Mouse (Mus musculus): Measurements from ENCODE around the gene Unc5c.

The Unc5c gene

DNA sequence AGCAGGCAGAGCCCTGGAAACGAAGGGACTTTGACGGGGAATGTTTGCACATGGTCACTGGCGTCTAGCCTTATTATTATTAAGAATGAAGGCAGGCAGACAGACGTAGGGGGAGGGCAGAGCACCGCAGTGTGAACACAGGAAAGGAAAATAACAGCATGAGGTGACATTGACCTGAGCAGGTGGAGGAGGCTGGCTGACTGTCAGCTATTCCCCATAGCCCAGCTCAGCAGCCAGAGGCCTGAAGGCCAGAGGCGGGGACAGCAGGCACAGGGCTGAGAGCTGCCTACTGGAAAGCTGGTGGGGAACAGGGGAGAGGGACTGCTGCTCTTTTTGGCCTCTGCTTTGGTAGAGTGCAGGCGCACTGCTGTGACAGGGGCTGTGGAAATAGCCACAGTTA is 345.9 kb downstream of the Unc5c start:
- no peak for DNase-seq (ENCODE audit: low spot score in 2 of 2)

GRCm38 (mm10) chr3:141811348-141811747 is 346.3 kb downstream of the Unc5c start:
- no peak for DNase-seq (ENCODE audit: low spot score in 2 of 2)

GRCm38 (mm10) chr3:141814776-141815175 is 349.8 kb downstream of the Unc5c start:
- no peak for DNase-seq (ENCODE audit: low spot score in 2 of 2)

DNA sequence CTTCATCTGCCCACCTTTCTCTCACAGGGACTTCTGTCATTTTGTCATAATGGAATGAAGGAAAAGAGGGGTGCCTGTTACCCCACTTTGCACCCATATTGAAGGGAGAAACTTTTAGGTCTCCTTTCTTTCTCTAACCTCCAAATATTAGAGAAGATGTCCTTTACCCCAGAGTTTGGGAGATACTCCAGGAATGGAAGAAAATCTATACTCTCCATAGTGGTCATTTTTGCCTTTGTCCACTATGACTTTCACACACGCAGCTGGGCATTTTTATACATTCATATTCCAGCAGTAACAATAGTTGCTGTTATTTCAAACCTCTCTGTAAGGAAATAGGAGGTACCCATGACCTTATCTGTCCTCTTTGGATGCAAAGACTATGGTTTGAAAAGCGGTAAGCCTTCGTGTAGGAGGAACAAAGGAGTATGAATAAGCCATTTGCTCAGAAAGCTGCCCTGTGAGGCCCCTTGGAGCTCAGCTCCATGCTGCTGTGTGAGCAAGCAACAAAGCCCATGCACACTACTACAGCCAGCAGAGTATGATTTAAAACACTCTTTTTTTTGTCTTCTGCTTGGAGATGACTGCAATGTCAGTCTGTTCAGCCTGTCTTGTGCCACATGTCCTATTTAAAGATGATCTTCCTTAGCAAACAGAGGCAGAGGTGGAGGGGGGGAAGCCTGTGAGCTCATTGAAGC is 353.7 kb downstream of the Unc5c start:
- peak in 1 of 2 experiments; percentile 12 for DNase-seq (ENCODE audit: low spot score in 2 of 2)

DNA sequence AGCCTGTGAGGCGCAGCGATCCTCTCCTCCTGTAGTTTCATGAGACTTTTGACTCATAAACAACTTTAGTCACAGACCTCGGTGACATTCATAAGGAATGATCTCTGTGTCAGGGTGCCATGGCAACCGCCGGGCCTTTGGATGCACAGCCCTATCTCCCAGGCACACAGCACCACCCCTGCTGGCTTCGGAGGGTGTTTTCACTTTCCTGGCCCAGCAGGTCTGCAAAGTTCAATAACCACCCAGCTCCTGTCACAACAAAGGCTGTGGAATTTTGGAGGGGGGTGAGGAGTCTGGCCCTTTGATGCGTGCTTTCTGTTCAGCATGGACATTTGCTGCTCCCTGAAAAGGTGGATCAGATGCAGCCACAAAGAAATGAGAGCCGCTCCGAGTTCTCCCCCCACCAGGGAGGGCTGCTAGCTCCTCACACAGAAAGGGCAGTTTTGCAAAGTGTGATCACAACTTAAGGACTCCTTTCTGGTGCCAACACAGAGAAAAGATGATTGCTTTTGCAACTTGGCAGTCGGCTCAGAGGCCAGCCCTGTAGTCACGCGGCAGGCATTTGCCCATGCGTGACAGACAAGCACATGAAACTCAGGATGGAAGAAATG is 354.4 kb downstream of the Unc5c start:
- DNase-seq (ENCODE audit: low spot score in 2 of 2) = peak; percentile 35

DNA sequence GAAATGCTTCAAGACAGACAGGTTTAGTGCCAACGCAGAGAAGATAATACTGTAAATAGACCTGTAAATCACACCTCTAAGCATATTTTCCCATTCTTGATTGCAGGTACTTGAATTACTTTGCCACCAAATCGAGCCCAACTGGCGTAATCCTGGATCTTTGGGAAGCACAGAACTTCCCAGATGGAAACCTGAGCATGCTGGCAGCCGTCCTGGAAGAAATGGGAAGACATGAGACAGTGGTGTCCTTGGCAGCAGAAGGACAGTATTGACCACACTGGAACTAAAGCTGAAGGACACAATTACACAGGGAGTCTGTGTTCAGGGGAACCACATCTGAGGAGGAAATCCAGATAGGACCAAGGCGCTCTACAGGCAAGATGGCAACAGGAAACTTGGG is 363.3 kb downstream of the Unc5c start:
- DNase-seq (ENCODE audit: low spot score in 2 of 2) = no peak

GRCm38 (mm10) chr3:141831135-141831534 is 366.1 kb downstream of the Unc5c start:
- peak; percentile 49 to 56 for DNase-seq (ENCODE audit: low spot score in 2 of 2)

DNA sequence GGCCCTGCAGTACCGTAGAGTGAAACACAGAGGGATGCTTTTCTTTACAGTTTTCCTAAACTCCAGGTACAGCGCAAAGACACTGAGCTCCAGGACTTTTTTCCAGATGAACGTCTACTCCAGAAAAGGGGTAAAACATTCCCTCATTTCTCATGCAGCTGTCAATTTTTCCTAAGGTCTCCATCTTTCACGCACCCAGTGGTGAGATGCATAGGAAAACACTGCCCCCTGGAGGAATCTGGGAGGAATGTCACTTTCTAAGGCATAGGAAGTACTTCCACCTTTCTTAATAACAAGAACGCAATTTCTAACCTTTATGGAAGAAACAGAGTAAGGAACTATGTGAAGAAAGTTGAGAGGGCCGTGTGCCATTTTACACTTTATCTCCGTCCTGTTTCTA is 373.8 kb downstream of the Unc5c start:
- DNase-seq (ENCODE audit: low spot score in 2 of 2) = peak in 1 of 2 experiments; percentile 15

- no peak for DNase-seq (ENCODE audit: low spot score in 2 of 2)
Measured at GRCm38 (mm10) chr3:141849206-141849605, 384.2 kb downstream of the Unc5c start.

DNA sequence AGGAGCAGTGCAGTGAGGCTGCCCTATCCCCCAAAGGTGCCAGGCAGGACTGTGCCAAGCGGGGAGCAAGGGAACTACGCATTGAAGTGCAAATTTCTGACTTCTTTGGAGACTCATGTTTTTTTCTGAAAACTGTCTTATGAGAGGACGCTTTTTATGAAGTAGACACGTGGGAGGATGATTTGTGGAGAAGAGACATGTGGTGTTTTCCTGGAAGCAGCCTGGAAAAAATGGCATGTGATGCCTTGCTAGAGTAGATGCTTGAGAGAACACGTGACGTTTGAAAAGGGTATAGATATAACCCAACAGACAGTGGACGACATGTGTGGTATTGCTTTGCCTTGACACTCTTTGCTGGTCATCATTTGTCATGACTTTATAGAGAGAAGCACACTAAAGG is 385.1 kb downstream of the Unc5c start:
- no peak for DNase-seq (ENCODE audit: low spot score in 2 of 2)

- DNase-seq (ENCODE audit: low spot score in 2 of 2) = no peak
Measured at GRCm38 (mm10) chr3:141854339-141854738, 389.3 kb downstream of the Unc5c start.

DNA sequence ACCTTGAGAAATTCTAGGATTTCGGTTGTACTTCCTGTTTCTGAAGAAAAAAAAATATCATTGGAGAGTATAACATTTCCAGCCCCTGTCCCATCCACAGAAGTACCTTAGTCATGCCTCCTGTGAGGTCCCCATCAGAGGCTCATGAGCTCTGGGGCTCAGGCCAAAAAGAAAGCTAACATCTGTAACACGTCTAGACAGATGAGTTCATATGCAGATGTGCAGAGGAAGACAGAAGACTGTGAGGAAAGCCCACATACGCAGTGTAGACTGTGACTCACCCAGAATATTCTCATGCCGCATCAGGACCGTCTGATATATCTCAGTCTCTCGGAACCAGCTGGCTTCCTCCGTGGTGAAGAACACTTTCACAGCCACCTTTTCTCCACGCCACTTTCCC is 392.1 kb downstream of the Unc5c start:
- DNase-seq (ENCODE audit: low spot score in 2 of 2) = no peak

- DNase-seq (ENCODE audit: low spot score in 2 of 2) = peak; percentile 22 to 28
Measured at GRCm38 (mm10) chr3:141862816-141863461, 397.9 kb downstream of the Unc5c start.

- no peak for DNase-seq (ENCODE audit: low spot score in 2 of 2)
Measured at GRCm38 (mm10) chr3:141871805-141872204, 406.8 kb downstream of the Unc5c start.

GRCm38 (mm10) chr3:141872337-141873042 is 407.5 kb downstream of the Unc5c start:
- DNase-seq (ENCODE audit: low spot score in 2 of 2) = no peak

- DNase-seq (ENCODE audit: low spot score in 2 of 2) = no peak
Measured at GRCm38 (mm10) chr3:141882496-141882895, 417.5 kb downstream of the Unc5c start.

GRCm38 (mm10) chr3:141884190-141884589 is 419.2 kb downstream of the Unc5c start:
- no peak for DNase-seq (ENCODE audit: low spot score in 2 of 2)
